Mouse (Mus musculus): ENCODE data around the gene Itpr2. TPM values are rescaled to one million over a fixed set of nuclear protein-coding genes. Genes with fewer than 3 reads are reported as not detected.

Gene Itpr2
- polyA plus RNA-seq, 1 experiment from 2014 or later, result 138 TPM

- no peak for DNase-seq (ENCODE audit: low spot score)
Measured at GRCm38 (mm10) chr6:146352258-146352805, 149.7 kb downstream of the Itpr2 start.

- DNase-seq (ENCODE audit: low spot score), result no peak
Measured at GRCm38 (mm10) chr6:146351816-146352215, 150.2 kb downstream of the Itpr2 start.

- no peak for DNase-seq (ENCODE audit: low spot score)
Measured at GRCm38 (mm10) chr6:146347568-146347967, 154.5 kb downstream of the Itpr2 start.

- no peak for DNase-seq (ENCODE audit: low spot score)
Measured at GRCm38 (mm10) chr6:146346545-146347195, 155.4 kb downstream of the Itpr2 start.

GRCm38 (mm10) chr6:146344732-146345131 is 157.3 kb downstream of the Itpr2 start:
- DNase-seq (ENCODE audit: low spot score), result peak; percentile 35

GRCm38 (mm10) chr6:146343671-146344384 is 158.2 kb downstream of the Itpr2 start:
- DNase-seq (ENCODE audit: low spot score), result no peak

- no peak for DNase-seq (ENCODE audit: low spot score)
Measured at GRCm38 (mm10) chr6:146342995-146343394, 159.0 kb downstream of the Itpr2 start.

- DNase-seq (ENCODE audit: low spot score), result no peak
Measured at GRCm38 (mm10) chr6:146341934-146342333, 160.1 kb downstream of the Itpr2 start.

GRCm38 (mm10) chr6:146341413-146341812 is 160.6 kb downstream of the Itpr2 start:
- DNase-seq (ENCODE audit: low spot score), result no peak

GRCm38 (mm10) chr6:146340951-146341350 is 161.1 kb downstream of the Itpr2 start:
- no peak for DNase-seq (ENCODE audit: low spot score)

GRCm38 (mm10) chr6:146339779-146340178 is 162.2 kb downstream of the Itpr2 start:
- DNase-seq (ENCODE audit: low spot score), result peak; percentile 21

- DNase-seq (ENCODE audit: low spot score), result no peak
Measured at GRCm38 (mm10) chr6:146337237-146337636, 164.8 kb downstream of the Itpr2 start.

- no peak for DNase-seq (ENCODE audit: low spot score)
Measured at GRCm38 (mm10) chr6:146335191-146335590, 166.8 kb downstream of the Itpr2 start.

- DNase-seq (ENCODE audit: low spot score), result no peak
Measured at GRCm38 (mm10) chr6:146333506-146333905, 168.5 kb downstream of the Itpr2 start.

GRCm38 (mm10) chr6:146331017-146331669 is 170.9 kb downstream of the Itpr2 start:
- DNase-seq (ENCODE audit: low spot score), result no peak

- DNase-seq (ENCODE audit: low spot score), result no peak
Measured at GRCm38 (mm10) chr6:146329079-146329478, 172.9 kb downstream of the Itpr2 start.

- DNase-seq (ENCODE audit: low spot score), result no peak
Measured at GRCm38 (mm10) chr6:146326631-146327030, 175.4 kb downstream of the Itpr2 start.

GRCm38 (mm10) chr6:146324541-146325204 is 177.3 kb downstream of the Itpr2 start:
- no peak for DNase-seq (ENCODE audit: low spot score)

- DNase-seq (ENCODE audit: low spot score), result no peak
Measured at GRCm38 (mm10) chr6:146322555-146322954, 179.5 kb downstream of the Itpr2 start.

- no peak for DNase-seq (ENCODE audit: low spot score)
Measured at GRCm38 (mm10) chr6:146321951-146322350, 180.1 kb downstream of the Itpr2 start.

- DNase-seq (ENCODE audit: low spot score), result no peak
Measured at GRCm38 (mm10) chr6:146316415-146316814, 185.6 kb downstream of the Itpr2 start.

- no peak for DNase-seq (ENCODE audit: low spot score)
Measured at GRCm38 (mm10) chr6:146315153-146315552, 186.9 kb downstream of the Itpr2 start.

Data from thymus, postnatal 0 days (tissue).